Mouse (Mus musculus) brown adipose tissue, adult 24 weeks (tissue): ENCODE measurements around the gene Gpr4. TPM values are rescaled to one million over a fixed set of nuclear protein-coding genes. Genes with fewer than 3 reads are reported as not detected.

Experiments used
- H3K27ac ChIP-seq: fragments of 200-500 bp; replicated peaks from 2 replicates; pipeline ENCODE4 v1.5.1; 2012; ENCODE audit warnings: low read depth, mild to moderate bottlenecking, low read length
- H3K4me1 ChIP-seq: fragments of 200-500 bp; 2 replicates; pipeline ENCODE4 v1.6.1; 2012; ENCODE audit warnings: low read length, mixed read lengths; ENCODE audit not compliant: control insufficient read depth, insufficient read depth, insufficient read length
- H3K4me3 ChIP-seq: fragments of 200-500 bp; 2 replicates; pipeline ENCODE4 v1.5.1; 2012; ENCODE audit warnings: low read depth, mild to moderate bottlenecking, low read length, moderate library complexity; ENCODE audit not compliant: insufficient read depth
- polyA plus RNA-seq: library from polyadenylated mRNA; stranded (reverse); fragments of >200 nt; gene quantifications from 2 replicates; pipeline ENCODE4 v1.2.4, GENCODE M21; 2012; ENCODE audit not compliant: missing spikeins, insufficient read depth, insufficient read length

The Gpr4 gene
- polyA plus RNA-seq = 3.8 and 4.7 TPM in 2 replicates

- peak within 1 kb of the TSS; percentile 76 for H3K4me3 ChIP-seq
- peaks cover 4% of the 10 kb centered on the region; the same call in 1 of the 2 replicates for H3K4me1 ChIP-seq
- peak within 1 kb of the TSS; percentile 99 for H3K27ac ChIP-seq
These were observed at the start of gene Gpr4 for GRCm38 (mm10) chr7:19211996-19212755. TSS of gene Gpr4 (plus strand) at chr7:19212538.

GRCm38 (mm10) chr7:19162928-19163327 is 49.4 kb upstream of the Gpr4 start:
- Histone ChIP-seq H3K4me3 (no peak overlapping the region), H3K27ac (no peak overlapping the region), H3K4me1 (no peaks in the 10 kb centered on the region)

- Histone ChIP-seq H3K4me1 (no peaks in the 10 kb centered on the region), H3K27ac (no peak overlapping the region), H3K4me3 (no peak overlapping the region)
These were observed 48.6 kb upstream of the Gpr4 start for GRCm38 (mm10) chr7:19163752-19164151.

- H3K27ac ChIP-seq = no peak overlapping the region
- H3K4me3 ChIP-seq = no peak overlapping the region
These were observed 48.1 kb upstream of the Gpr4 start for GRCm38 (mm10) chr7:19164189-19164588.

GRCm38 (mm10) chr7:19164978-19165377 is 47.4 kb upstream of the Gpr4 start:
- no peaks in the 10 kb centered on the region for H3K4me1 ChIP-seq
- no peak overlapping the region for H3K4me3 ChIP-seq
- no peak overlapping the region for H3K27ac ChIP-seq

More at GRCm38 (mm10) chr7:19164189-19164588, 48.1 kb upstream of the Gpr4 start:
- H3K4me1 ChIP-seq = no peaks in the 10 kb centered on the region

- H3K4me3 ChIP-seq = no peak within 1 kb of the TSS
- H3K27ac ChIP-seq = no peak within 1 kb of the TSS
- no peaks in the 10 kb centered on the region for H3K4me1 ChIP-seq
These were observed 46.5 kb upstream of the Gpr4 start, which contains the start of gene Gipr for GRCm38 (mm10) chr7:19165656-19166423. TSS of gene Gipr (minus strand) at chr7:19166127.

- no peak overlapping the region for H3K4me3 ChIP-seq
- no peaks in the 10 kb centered on the region for H3K4me1 ChIP-seq
- H3K27ac ChIP-seq = no peak overlapping the region
These were observed 45.3 kb upstream of the Gpr4 start for GRCm38 (mm10) chr7:19166990-19167389.

GRCm38 (mm10) chr7:19169506-19169905 is 42.8 kb upstream of the Gpr4 start:
- Histone ChIP-seq H3K4me3 (no peak overlapping the region), H3K4me1 (no peaks in the 10 kb centered on the region), H3K27ac (no peak overlapping the region)

GRCm38 (mm10) chr7:19170142-19170541 is 42.2 kb upstream of the Gpr4 start:
- Histone ChIP-seq H3K4me1 (no peaks in the 10 kb centered on the region), H3K4me3 (no peak overlapping the region), H3K27ac (peak overlapping the region; percentile 14; the same call in 1 of the 2 replicates)

GRCm38 (mm10) chr7:19171831-19172230 is 40.5 kb upstream of the Gpr4 start:
- Histone ChIP-seq H3K4me1 (no peaks in the 10 kb centered on the region), H3K27ac (no peak overlapping the region), H3K4me3 (no peak overlapping the region)

GRCm38 (mm10) chr7:19172874-19173273 is 39.5 kb upstream of the Gpr4 start:
- no peaks in the 10 kb centered on the region for H3K4me1 ChIP-seq
- H3K27ac ChIP-seq = no peak overlapping the region
- H3K4me3 ChIP-seq = 0 out of 2 replicates have a peak overlapping the region, but pooled peaks have one; percentile 34

GRCm38 (mm10) chr7:19175708-19176515 is 36.4 kb upstream of the Gpr4 start, which contains the start of gene Eml2:
TSS of gene Eml2 (plus strand) at chr7:19176421.
- Histone ChIP-seq H3K4me3 (no peak within 1 kb of the TSS), H3K4me1 (peaks cover 3% of the 10 kb centered on the region; the same call in 1 of the 2 replicates), H3K27ac (no peak within 1 kb of the TSS)

- Histone ChIP-seq H3K4me1 (peaks cover 3% of the 10 kb centered on the region; the same call in 1 of the 2 replicates), H3K27ac (no peak overlapping the region), H3K4me3 (no peak overlapping the region)
These were observed 35.8 kb upstream of the Gpr4 start for GRCm38 (mm10) chr7:19176516-19176947.

- peaks cover 6% of the 10 kb centered on the region; the same call in 1 of the 2 replicates for H3K4me1 ChIP-seq
- H3K4me3 ChIP-seq = no peak overlapping the region
- no peak overlapping the region for H3K27ac ChIP-seq
These were observed 35.1 kb upstream of the Gpr4 start for GRCm38 (mm10) chr7:19177216-19177615.
